Mouse (Mus musculus) thymus, postnatal 0 days (tissue): Measurements from ENCODE around the gene Mpo. TPM values are rescaled to one million over a fixed set of nuclear protein-coding genes. Genes with fewer than 3 reads are reported as not detected.

ENCODE experiments used
- DNase-seq: peaks from one replicate; pipeline ENCODE4 v3.0.0-alpha.2; 2015; ENCODE audit warnings: low spot score
- polyA plus RNA-seq: library from polyadenylated mRNA; unstranded; fragments of >200 nt; fragmentation: Nextera tagmentation; extraction: Ambion mirVana; gene quantifications from 2 replicates; pipeline ENCODE4 v1.2.1, GENCODE M21; 2015

The Mpo gene
- polyA plus RNA-seq: 5.0 and 6.2 TPM in 2 replicates

DNA sequence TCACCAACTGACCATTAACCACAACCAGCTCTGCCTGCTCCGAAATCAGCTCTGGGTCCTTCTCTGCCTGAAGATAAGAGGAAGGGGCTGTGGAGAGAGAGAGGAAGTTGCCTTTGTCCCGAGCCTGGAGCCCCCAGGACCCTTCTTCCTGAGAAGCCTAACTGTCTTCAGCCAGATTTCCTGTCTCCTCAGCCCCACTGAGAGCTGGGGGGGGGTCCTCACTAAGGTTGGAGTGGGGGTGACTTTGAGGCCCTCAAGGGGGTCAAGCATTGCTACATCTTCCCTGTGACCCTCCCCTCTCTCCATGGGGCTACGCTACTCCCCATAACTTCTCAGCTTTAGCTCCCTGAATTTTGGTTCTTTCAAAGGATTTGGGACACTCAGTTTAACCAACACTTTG lies at the start of gene Mpo:
Gene Mpo (plus strand): TSS at position 122 of the 400 bp plus-strand sequence.
- no peak for DNase-seq

DNA sequence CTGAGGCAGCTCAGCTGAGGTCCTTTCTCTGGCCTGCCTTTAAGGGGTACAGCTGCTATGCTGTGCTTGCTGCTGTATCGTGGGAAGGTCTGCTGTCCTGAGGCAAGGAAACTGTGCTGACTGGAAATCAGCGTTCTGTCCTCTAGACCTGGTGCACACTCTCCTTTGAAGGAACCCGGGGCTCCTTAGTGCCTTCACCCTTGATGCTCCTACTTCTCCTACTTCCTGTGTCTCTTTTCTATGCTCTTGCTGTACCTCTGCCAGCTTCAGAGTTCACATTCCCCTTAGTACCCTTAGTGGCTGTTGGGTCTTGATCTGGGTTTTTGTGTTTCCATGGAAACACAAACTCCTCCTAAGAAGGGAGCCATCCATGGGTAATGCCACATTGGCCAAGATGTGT lies 49.7 kb upstream of the Mpo start:
- peak; percentile 23 for DNase-seq

DNA sequence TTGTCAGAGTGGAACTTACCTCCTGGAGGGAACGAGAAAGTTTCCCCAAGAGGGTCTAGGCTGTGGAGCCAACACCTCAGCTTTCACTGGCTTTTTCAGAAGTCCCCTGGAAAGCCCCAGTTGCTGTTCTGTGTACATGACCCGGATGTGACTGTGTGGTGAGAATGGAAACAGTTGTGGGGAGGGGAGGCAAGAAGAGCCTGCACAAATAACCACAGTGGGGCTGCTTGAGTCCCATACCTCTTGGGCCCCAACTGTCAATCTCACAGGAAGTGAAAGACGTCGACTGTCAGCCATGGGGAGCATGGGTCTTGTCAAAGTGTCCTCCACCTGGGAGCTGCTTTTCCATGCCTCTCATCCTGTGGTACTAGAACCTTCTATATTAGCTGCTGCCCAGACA lies 48.4 kb upstream of the Mpo start:
- peak; percentile 92 for DNase-seq

GRCm38 (mm10) chr11:87745632-87746555 lies 47.5 kb upstream of the Mpo start:
- DNase-seq: peak; percentile 42

GRCm38 (mm10) chr11:87747312-87747711 lies 46.1 kb upstream of the Mpo start:
- no peak for DNase-seq

GRCm38 (mm10) chr11:87747716-87748115 lies 45.7 kb upstream of the Mpo start:
- no peak for DNase-seq

GRCm38 (mm10) chr11:87748132-87749119 lies 45.0 kb upstream of the Mpo start:
- DNase-seq: peak; percentile 90

DNA sequence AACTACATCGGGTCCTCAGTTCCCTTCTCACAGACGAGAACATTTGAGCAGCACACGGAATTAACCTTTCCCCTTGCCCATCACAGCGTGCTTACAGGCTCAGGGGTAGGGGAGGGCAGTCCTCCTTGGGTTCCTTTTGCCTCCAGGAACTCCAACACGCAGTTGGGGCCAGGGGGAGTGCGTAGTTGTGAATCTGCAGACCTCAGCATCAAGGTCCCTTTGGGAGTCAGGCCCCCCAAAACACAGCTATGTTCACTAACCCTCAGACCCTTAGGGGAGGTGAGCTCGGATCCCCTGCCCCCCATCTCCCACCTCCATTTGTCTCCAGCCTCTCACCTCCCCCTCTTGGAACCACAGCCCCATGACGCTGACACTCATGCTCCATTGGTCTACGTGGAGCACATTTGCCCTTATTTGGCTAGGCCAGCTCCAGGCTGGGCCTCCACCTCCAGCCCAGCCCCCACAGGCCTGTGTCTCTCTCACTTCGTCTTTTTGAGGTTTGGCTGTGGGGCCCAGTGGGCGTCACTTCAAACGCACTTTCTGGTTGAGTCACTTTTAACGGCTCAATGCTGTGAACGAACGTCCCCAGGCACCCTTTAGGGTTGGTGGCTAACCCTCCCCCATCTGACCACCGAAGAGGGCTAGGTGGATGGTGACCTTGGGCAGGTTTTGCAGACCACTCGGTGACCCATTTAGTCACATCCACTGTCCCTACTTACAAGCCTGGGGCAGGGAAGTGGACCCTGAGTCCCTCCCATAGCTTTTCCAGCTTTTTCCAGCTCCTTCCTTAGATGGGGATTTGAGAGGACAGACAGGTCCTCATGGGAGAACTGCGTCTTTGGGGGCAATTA lies 44.0 kb upstream of the Mpo start:
- DNase-seq: peak; percentile 95

DNA sequence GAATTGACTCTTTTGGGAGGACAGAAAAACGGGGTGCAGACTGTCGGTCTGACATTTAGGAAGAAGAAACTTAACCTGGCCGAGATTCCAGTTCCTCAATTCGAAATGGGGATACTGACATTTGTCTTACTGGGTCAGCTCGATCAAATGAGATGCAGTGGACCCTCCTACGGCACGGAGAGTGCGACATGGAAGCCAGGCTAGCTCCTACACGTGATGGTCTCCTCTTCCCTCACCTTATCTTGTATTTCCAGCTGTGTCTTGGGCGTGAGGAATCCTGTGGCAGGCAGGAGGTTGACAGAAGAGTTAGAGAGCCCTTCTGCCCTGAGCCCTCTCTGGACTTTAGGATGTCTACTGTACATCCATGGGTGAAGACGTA lies 43.3 kb upstream of the Mpo start:
- no peak for DNase-seq

GRCm38 (mm10) chr11:87750521-87750920 lies 42.9 kb upstream of the Mpo start:
- DNase-seq: peak; percentile 89

DNA sequence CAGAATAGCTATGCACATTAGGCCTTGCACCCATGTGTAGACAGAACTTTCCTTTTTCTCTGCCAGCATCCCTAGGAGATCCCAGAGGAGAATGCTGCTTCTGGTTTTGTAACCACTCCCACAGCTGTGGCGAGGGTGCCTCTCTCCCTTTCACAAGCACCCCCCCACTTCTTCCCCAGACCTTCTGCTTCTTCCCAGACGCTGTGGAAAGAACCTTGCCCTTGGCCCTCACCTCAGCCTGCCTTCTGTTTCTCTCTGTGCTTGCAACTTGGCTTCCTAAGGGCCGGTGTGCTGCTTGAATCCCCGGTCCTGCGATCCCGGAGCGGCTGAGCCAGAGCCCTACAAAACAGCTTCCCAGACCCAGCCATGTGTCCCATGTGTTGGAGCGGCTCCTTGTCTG lies 42.4 kb upstream of the Mpo start:
- peak; percentile 58 for DNase-seq

GRCm38 (mm10) chr11:87751491-87751966 lies 41.9 kb upstream of the Mpo start:
- DNase-seq: peak; percentile 94

GRCm38 (mm10) chr11:87752307-87752706 lies 41.1 kb upstream of the Mpo start:
- DNase-seq: no peak

GRCm38 (mm10) chr11:87753255-87753654 lies 40.1 kb upstream of the Mpo start:
- DNase-seq: peak; percentile 26

- DNase-seq: peak; percentile 40
These were observed 39.4 kb upstream of the Mpo start for GRCm38 (mm10) chr11:87753891-87754501.

DNA sequence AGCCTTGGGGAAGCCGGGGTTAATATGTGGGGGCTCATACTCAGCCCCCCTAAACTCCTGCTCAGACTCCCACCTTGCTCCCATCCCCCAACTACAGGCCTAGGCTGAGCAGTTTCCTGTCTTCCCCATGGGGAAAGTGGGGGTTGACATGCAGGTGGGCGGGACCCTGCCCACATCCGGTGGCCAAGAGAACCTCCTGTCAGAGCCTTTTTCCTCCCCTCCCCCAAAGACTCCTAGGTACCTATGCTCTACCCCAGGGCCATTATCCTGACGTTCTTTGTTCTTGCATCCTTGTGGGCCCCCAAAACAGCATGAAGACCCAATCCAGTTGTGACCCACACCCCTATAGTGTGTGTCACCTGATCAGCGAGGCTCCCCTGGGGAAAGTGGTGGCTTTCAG lies 38.8 kb upstream of the Mpo start:
- DNase-seq: peak; percentile 96

GRCm38 (mm10) chr11:87755360-87756017 lies 37.9 kb upstream of the Mpo start:
- DNase-seq: peak; percentile 100

DNA sequence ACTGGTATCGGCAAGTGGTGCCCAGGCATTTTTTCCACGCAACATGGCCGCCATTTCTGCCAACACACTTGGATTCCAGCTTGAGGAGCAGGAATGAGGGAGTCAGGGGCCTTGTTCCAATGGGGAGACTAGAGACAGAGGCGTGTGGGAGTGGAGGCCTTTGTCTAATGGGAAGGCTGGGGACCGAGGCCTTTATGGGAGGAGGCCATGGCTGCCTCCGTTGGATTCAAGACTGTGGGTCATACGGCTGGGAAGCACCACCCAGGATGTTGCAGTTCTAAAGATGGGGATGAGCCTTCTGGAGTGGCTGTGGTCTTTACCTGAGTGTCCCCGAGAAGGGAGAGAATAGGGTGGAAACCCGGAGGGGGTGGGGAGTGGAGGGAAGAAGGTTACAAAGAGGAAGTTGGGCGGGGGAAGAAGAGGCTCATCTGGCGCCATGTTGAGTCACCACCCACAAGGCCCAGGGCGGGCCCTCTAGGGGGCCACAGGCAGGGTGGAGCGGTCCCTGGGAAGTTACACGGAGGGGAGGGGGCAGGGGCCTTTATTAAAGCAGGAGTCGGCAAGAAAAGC lies 37.0 kb upstream of the Mpo start:
- peak; percentile 82 for DNase-seq
